Mouse (Mus musculus) left cerebral cortex, adult 2 months (tissue): ENCODE measurements around the gene Olfr698. TPM values are rescaled to one million over a fixed set of nuclear protein-coding genes. Genes with fewer than 3 reads are reported as not detected.
A peak's percentile ranks its signal among the peaks of the same experiment; 100 is the strongest.
"Not testable (repeated sequence)": the region's sequence is repeated elsewhere in the genome, so short reads cannot be mapped to it uniquely, and the experiment has no call there.

Experiments
- DNase-seq, 2 experiments: peaks; one replicate each; pipeline ENCODE4 v3.0.0; 2021 to 2022; ENCODE audit warnings: low spot score in 2 of 2, mixed read lengths in 1 of 2; ENCODE audit errors: extremely low spot score in 1 of 2
- H3K27ac ChIP-seq: fragments of 200-600 bp; 2 replicates; pipeline ENCODE4 v1.8.1; 2022
- H3K4me3 ChIP-seq: fragments of 200-600 bp; 2 replicates; pipeline ENCODE4 v1.8.1; 2022
- CTCF ChIP-seq: fragments of 200-600 bp; IDR thresholded peaks from 2 replicates; pipeline ENCODE4 v1.8.1; 2022; ENCODE audit warnings: antibody characterized with exemption, mild to moderate bottlenecking, moderate library complexity
- intact Hi-C: fragments of 180-260 bp; cut with DNase I; formaldehyde crosslinking; loops from one replicate; pipeline ENCODE4 v1.15.1; 2025
- long read RNA-seq, 2 experiments: library from polyadenylated mRNA; stranded (forward); transcript quantifications; one replicate each; pipeline ENCODE4 v2.0.0; 2021; ENCODE audit warnings: borderline mapping rate in 2 of 2
- total RNA-seq, 2 experiments: library from RNA; stranded (reverse); gene quantifications; 2 replicates each; pipeline ENCODE4 v1.2.3; 2021

Gene Olfr698
- not detected for total RNA-seq
- long read RNA-seq, experiment 1, result 0 reads
- long read RNA-seq, experiment 2, result 0 reads

GRCm38 (mm10) chr7:106755297-106755696 lies at the start of gene Olfr698:
Gene Olfr698, minus strand, starts transcription at chr7:106755397.
- Histone ChIP-seq H3K27ac (no peak within 1 kb of the TSS), H3K4me3 (no peak within 1 kb of the TSS)
- no peak for DNase-seq
- no peak for TF ChIP-seq CTCF
- intact Hi-C loops, result no loop called here

GRCm38 (mm10) chr7:106793098-106793497 lies 37.9 kb upstream of the Olfr698 start, which contains the start of gene Olfr699:
Gene Olfr699, minus strand, starts transcription at chr7:106793198.
- Histone ChIP-seq H3K27ac (no peak within 1 kb of the TSS), H3K4me3 (no peak within 1 kb of the TSS)
- intact Hi-C loops, result no loop called here
- no peak for TF ChIP-seq CTCF
- no peak for DNase-seq

- Histone ChIP-seq H3K4me3 (no peak overlapping the region), H3K27ac (no peak overlapping the region)
- no peak for DNase-seq
- peak; percentile 16 for TF ChIP-seq CTCF
- intact Hi-C loops, result no loop called here
Observed at GRCm38 (mm10) chr7:106788330-106788729, 33.1 kb upstream of the Olfr698 start.

GRCm38 (mm10) chr7:106761008-106761407 lies 5.8 kb upstream of the Olfr698 start:
- H3K27ac ChIP-seq, intact Hi-C loops, DNase-seq, H3K4me3 ChIP-seq: not testable (repeated sequence)

GRCm38 (mm10) chr7:106758800-106759199 lies 3.6 kb upstream of the Olfr698 start:
- H3K27ac ChIP-seq, result no peak overlapping the region
- intact Hi-C loops, result no loop called here
- DNase-seq, result no peak
- no peak for TF ChIP-seq CTCF
- H3K4me3 ChIP-seq, result no peak overlapping the region

- Histone ChIP-seq H3K27ac (no peak overlapping the region), H3K4me3 (no peak overlapping the region)
- TF ChIP-seq CTCF, result no peak
- intact Hi-C loops, result no loop called here
- DNase-seq, result no peak
Observed at GRCm38 (mm10) chr7:106745811-106746210, 9.4 kb downstream of the Olfr698 start.

- Histone ChIP-seq H3K4me3 (no peak within 1 kb of the TSS), H3K27ac (no peak within 1 kb of the TSS)
- TF ChIP-seq CTCF, result no peak
- no peak for DNase-seq
- intact Hi-C loops, result no loop called here
Observed at GRCm38 (mm10) chr7:106742343-106742742, 12.9 kb downstream of the Olfr698 start, which contains the start of gene Olfr697. Gene Olfr697, minus strand, starts transcription at chr7:106742443.

- no peak for DNase-seq
- no peak overlapping the region for H3K4me3 ChIP-seq
- TF ChIP-seq CTCF, result no peak
- intact Hi-C loops, result no loop called here
- no peak overlapping the region for H3K27ac ChIP-seq
Observed at GRCm38 (mm10) chr7:106737028-106737427, 18.2 kb downstream of the Olfr698 start.

GRCm38 (mm10) chr7:106733717-106734116 lies 21.5 kb downstream of the Olfr698 start:
- Histone ChIP-seq H3K4me3 (no peak overlapping the region), H3K27ac (no peak overlapping the region)
- DNase-seq, result no peak
- TF ChIP-seq CTCF, result no peak
- intact Hi-C loops, result no loop called here

GRCm38 (mm10) chr7:106725654-106726053 lies 29.5 kb downstream of the Olfr698 start:
- H3K27ac ChIP-seq, result not testable (repeated sequence)

GRCm38 (mm10) chr7:106716296-106716695 lies 38.9 kb downstream of the Olfr698 start, which contains the start of gene Olfr695:
Gene Olfr695, minus strand, starts transcription at chr7:106716396.
- TF ChIP-seq CTCF, result no peak
- intact Hi-C loops, result no loop called here
- no peak for DNase-seq
- Histone ChIP-seq H3K4me3 (no peak within 1 kb of the TSS), H3K27ac (no peak within 1 kb of the TSS)

More at GRCm38 (mm10) chr7:106725654-106726053, 29.5 kb downstream of the Olfr698 start:
- H3K4me3 ChIP-seq, intact Hi-C loops, DNase-seq: not testable (repeated sequence)

GRCm38 (mm10) chr7:106711463-106711862 lies 43.7 kb downstream of the Olfr698 start:
- no peak for DNase-seq
- H3K4me3 ChIP-seq, result no peak overlapping the region
- intact Hi-C loops, result no loop called here
- H3K27ac ChIP-seq, result no peak overlapping the region
- no peak for TF ChIP-seq CTCF

GRCm38 (mm10) chr7:106707705-106708104 lies 47.5 kb downstream of the Olfr698 start:
- H3K27ac ChIP-seq, DNase-seq, H3K4me3 ChIP-seq: not testable (repeated sequence)
- intact Hi-C loops, result loop anchor here (10.0 kb wide), 1 partner anchor 133 kb away; no protein-coding TSS in a partner anchor

Other genes with a start within 250 kb of the Olfr698 start
- gene Olfr693, start 74.8 kb downstream of the Olfr698 start, total RNA-seq, result not detected
- gene Olfr694, start 63.6 kb downstream of the Olfr698 start, total RNA-seq, result not detected
- not detected for gene Olfr695, start 39.0 kb downstream of the Olfr698 start, total RNA-seq
- not detected for gene Olfr697, start 13.0 kb downstream of the Olfr698 start, total RNA-seq
- not detected for gene Olfr699, start 37.8 kb upstream of the Olfr698 start, total RNA-seq
- gene Olfr700, start 53.4 kb upstream of the Olfr698 start, total RNA-seq, result not detected
- not detected for gene Olfr701, start 58.7 kb upstream of the Olfr698 start, total RNA-seq
- not detected for gene Olfr702, start 78.5 kb upstream of the Olfr698 start, total RNA-seq
- not detected for gene Olfr703, start 88.0 kb upstream of the Olfr698 start, total RNA-seq
- not detected for gene Olfr704, start 107.8 kb upstream of the Olfr698 start, total RNA-seq
- not detected for gene Olfr705, start 121.5 kb upstream of the Olfr698 start, total RNA-seq
- gene Olfr706, start 132.8 kb upstream of the Olfr698 start, total RNA-seq, result not detected
- not detected for gene Olfr707, start 145.8 kb upstream of the Olfr698 start, total RNA-seq
- gene Olfr1532-ps1, start 152.6 kb upstream of the Olfr698 start, total RNA-seq, result not detected
- gene Olfr709-ps1, start 176.8 kb upstream of the Olfr698 start, total RNA-seq, result not detected
- not detected for gene Olfr710, start 192.9 kb upstream of the Olfr698 start, total RNA-seq
- gene Olfr6, start 208.5 kb upstream of the Olfr698 start, total RNA-seq, result not detected
- gene Olfr711, start 220.1 kb upstream of the Olfr698 start, total RNA-seq, result not detected